Mouse (Mus musculus) adrenal gland, adult 18-20 months (tissue): ENCODE measurements around the gene Aplf. TPM values are rescaled to one million over a fixed set of nuclear protein-coding genes. Genes with fewer than 3 reads are reported as not detected.
A peak's percentile ranks its signal among the peaks of the same experiment; 100 is the strongest.
"Not testable (repeated sequence)": the region's sequence is repeated elsewhere in the genome, so short reads cannot be mapped to it uniquely, and the experiment has no call there.

Source experiments
- DNase-seq, 2 experiments: peaks; one replicate each; pipeline ENCODE4 v3.0.0; 2021 to 2022; ENCODE audit warnings: low spot score in 2 of 2
- total RNA-seq, 2 experiments: library from RNA; stranded (reverse); gene quantifications; 1 replicate in 1 of 2; 2 replicates in 1 of 2; pipeline ENCODE4 v1.2.3; 2021

Aplf gene
- total RNA-seq, 2 experiments from 2014 or later: 4.4 to 7.5 TPM

- not testable (repeated sequence) for DNase-seq
These were observed 43.1 kb downstream of the Aplf start for GRCm38 (mm10) chr6:87628936-87629335.

DNA sequence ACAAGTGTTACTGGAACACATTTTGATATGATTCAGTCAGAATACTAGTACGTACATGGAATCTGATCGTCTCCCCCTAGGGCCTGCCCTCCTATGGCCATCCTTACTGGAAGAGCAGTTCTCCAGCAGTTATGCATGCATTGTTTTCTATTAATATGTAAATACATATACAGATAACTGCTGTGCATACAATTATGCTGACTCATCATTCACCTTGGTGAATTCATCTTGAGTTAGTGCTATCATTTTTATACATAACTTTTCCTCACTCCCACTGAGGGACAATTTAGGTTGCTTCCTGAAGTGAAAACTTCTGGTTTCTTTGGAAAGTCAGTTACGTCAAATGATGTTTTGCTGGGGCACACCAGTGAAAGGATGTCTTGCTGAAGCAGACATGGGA, 48.8 kb downstream of the Aplf start:
- DNase-seq: no peak

DNA sequence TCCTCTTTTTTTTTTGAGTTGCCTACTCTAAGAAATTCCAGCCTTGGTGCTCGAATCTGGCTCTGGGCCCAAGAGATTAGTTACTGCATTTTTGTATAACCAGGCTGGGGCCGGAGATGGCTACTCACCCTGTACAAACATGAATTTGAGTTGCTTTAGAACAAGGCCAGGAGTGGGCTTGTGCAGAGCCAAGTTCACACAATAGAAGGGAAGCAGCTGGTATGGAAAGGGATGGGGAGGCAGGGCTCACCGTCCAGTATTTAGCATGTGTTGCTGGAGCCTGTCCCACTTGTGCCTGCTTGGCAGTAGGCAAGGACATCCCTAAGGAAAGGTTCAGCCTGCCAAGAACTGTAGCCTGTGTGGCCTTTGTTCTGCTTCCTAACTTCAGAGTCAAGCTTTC, 50.7 kb downstream of the Aplf start:
- peak in 1 of 2 experiments; percentile 12 for DNase-seq

GRCm38 (mm10) chr6:87618021-87618420, 54.0 kb downstream of the Aplf start:
- no peak for DNase-seq

DNA sequence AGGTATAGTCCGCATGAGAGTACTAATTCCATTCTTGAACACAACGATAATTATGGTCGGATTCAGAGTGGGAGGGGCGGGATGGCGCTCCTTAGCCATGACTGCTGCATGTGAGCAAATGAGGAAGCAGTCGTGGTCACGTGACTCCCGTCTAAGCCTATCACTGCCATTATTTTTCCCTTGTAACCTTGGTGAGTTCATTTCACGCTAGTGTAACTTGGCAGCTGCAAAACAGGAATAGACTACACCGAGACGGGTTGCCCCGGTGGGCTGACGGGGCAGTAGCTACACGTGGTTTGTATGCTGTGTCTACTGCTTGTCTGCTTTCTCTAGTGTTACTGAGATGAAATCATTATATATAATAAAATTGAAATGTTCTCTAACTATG, 56.3 kb downstream of the Aplf start:
- no peak for DNase-seq

GRCm38 (mm10) chr6:87614794-87615695, 56.9 kb downstream of the Aplf start:
- DNase-seq: peak; percentile 28 to 64

- peak in 1 of 2 experiments; percentile 25 for DNase-seq
These were observed 72.2 kb downstream of the Aplf start for GRCm38 (mm10) chr6:87599825-87600224.

DNA sequence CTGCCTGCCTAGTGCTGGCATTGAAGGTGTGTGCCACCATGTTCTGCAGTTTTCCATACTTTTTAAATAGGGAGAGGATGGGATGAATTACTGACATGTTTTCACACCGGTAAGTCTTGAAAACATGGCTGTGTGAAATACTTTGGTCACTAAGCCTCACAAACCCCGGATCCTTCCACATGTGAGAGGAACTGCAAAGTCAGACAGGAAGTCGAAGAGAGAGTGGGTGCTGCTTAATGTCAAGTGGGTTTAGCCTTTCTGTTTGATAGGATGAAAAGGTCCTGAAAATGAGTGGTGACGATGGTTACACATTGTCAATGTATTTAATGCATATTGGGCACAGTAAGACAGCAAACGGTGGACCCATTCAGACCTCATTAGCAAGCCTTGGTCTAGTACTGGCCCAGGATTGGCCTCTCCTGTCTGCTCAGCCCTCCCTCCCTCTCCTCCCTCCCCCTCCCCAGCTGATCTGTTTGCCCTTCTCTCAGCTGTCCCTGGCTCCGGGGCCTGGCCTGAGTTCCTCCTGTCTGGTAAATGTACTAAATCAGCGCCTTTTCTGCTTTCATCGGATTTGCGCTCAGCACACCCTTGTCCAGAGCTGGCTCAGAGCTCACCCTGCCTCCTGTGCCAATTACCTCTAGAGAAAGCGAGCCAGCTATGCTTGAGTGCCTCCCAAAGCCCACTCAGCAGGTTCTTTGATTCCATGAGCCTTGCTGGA, 74.7 kb downstream of the Aplf start:
- DNase-seq: no peak

- no peak for DNase-seq
These were observed 77.8 kb downstream of the Aplf start for GRCm38 (mm10) chr6:87594188-87594587.

- peak; percentile 47 to 49 for DNase-seq
These were observed 81.4 kb downstream of the Aplf start, which contains the start of gene Prokr1 for GRCm38 (mm10) chr6:87590394-87591281. TSS of gene Prokr1 (minus strand) at chr6:87590743.

DNA sequence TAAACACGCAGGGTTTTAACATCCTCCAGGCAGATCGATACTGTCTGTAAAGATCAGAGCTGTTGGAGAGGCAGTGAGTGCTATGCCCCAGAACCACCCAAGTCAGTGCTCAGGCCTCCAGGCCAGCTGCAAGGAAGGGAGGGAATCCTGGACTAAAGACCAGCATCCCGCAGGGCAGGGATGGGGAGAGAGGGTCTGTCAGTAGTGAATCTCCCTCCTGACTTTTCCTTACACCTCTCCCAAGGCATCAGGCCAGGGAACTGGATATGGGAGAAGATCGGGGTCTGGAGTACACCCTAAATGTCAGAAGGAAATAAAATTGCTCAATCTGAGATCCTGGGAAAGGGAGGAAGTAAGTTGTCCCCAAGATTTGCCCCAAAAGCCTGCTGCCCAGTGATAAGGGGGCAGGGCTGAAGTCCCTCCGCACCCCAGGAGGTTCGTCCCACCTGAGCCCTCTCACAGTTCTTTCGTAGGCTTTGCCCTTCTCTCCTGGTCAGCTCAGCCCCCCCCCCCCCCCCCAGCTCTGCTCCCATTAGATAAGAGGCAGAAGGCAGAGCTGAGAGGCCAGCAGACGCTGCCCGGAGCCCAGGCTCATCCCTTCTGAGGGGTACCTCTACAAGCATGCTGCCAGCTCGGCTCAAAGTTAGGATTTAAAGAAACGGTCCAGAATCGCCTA, 82.1 kb downstream of the Aplf start:
- no peak for DNase-seq

GRCm38 (mm10) chr6:87583991-87584390, 88.0 kb downstream of the Aplf start:
- no peak for DNase-seq

- DNase-seq: no peak
These were observed 88.8 kb downstream of the Aplf start for GRCm38 (mm10) chr6:87583183-87583611.

GRCm38 (mm10) chr6:87582456-87582855, 89.5 kb downstream of the Aplf start:
- no peak for DNase-seq

DNA sequence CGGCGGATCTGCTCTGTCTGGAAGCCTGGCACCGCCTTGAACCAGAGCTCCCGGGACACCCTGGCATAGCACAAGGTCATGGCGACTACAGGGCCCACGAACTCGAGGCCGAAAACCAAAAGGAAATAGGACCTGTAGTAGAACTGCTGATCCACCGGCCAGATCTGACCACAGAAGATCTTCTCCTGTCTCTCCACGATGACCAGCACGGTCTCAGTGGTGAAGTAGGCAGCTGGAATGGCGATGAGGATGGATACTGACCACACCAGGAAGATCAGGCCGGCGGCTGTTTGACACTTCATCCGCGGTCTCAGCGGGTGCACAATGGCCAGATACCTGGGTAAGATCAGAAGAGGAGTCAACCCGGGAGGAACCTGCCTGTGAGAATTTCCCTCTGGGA, 90.4 kb downstream of the Aplf start:
- DNase-seq: no peak

DNA sequence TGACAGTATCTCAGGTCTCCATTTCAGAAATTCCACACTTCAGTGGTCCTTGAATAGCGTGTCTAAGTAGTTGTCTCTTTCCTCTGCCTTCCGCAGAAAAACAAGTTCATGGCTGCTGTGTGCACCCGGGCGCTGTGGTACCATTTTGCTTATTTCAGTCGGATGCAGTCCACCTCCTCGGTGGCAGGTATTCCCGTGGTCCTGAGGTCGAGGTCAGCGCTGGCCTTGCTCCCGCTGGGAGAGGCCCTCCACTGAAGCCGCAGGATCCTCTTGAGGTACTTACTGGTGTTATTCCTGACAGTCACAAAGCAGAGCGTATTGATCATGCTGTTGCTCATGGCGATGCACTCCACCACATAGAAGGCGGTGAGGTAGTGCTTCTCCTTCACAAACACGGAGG, 90.9 kb downstream of the Aplf start:
- DNase-seq: no peak
